Mouse (Mus musculus): ENCODE measurements around the gene Hcn3.

- TF ChIP-seq POLR2A (IDR thresholded peaks at IDR 0.05; ENCODE audit: borderline replicate concordance, extremely low read depth, insufficient read depth, insufficient read length, poor library complexity, severe bottlenecking) (no peak), CTCF (IDR thresholded peaks at IDR 0.05; ENCODE audit: borderline replicate concordance, extremely low read depth, insufficient read depth, insufficient read length) (no peak)
Observed at GRCm38 (mm10) chr3:89208736-89209135, 48.7 kb upstream of the Hcn3 start.
